Mouse (Mus musculus): ENCODE results near the gene Mxi1.

GRCm38 (mm10) chr19:53424629-53425028, 114.3 kb downstream of the Mxi1 start:
- TF ChIP-seq CTCF (conservative IDR thresholded peaks at IDR 0.05; ENCODE audit: low read length) (no peak), POU5F1 (IDR thresholded peaks at IDR 0.05; ENCODE audit: borderline replicate concordance, low read length) (no peak)
